Mouse (Mus musculus) heart, embryonic 14.5 days (tissue): ENCODE measurements around the gene Bap1. TPM values are rescaled to one million over a fixed set of nuclear protein-coding genes. Genes with fewer than 3 reads are reported as not detected.

ENCODE experiments used
- ATAC-seq: fragments of 200-750 bp; cut with Nextera tagmentation; 2 replicates; pipeline ENCODE4 v1.8.0; 2017; ENCODE audit warnings: low read depth, moderate TSS enrichment; ENCODE audit not compliant: insufficient number of reproducible peaks, insufficient read depth, low FRiP score
- H3K27ac ChIP-seq, 2 experiments: fragments of 200-500 bp in 1 of 2; fragments of 300-500 bp in 1 of 2; sonication (generic) in 1 of 2; replicated peaks in 1 of 2; 2 replicates each; pipeline ENCODE4 v1.5.1; 2012 to 2014; ENCODE audit warnings: low read depth in 2 of 2, low read length in 2 of 2, control low read depth in 1 of 2, mild to moderate bottlenecking in 1 of 2, mixed read lengths in 1 of 2; ENCODE audit not compliant: control insufficient read depth in 1 of 2, insufficient read depth in 1 of 2
- H3K27me3 ChIP-seq: fragments of 300-500 bp; sonication (generic); 2 replicates; pipeline ENCODE4 v1.6.1; 2014; ENCODE audit warnings: mild to moderate bottlenecking, low read length, control low read depth; ENCODE audit not compliant: control insufficient read depth, insufficient read depth
- H3K36me3 ChIP-seq: fragments of 300-500 bp; sonication (generic); 2 replicates; pipeline ENCODE4 v1.6.1; 2014; ENCODE audit warnings: mild to moderate bottlenecking, control low read depth, low read length, mixed read lengths; ENCODE audit not compliant: control insufficient read depth, insufficient read depth
- H3K4me1 ChIP-seq, 2 experiments: fragments of 200-500 bp in 1 of 2; fragments of 300-500 bp in 1 of 2; sonication (generic) in 1 of 2; 2 replicates each; pipeline ENCODE4 v1.6.1; 2012 to 2014; ENCODE audit warnings: low read length in 2 of 2, control low read depth in 1 of 2, mixed read lengths in 1 of 2; ENCODE audit not compliant: control insufficient read depth in 2 of 2, insufficient read depth in 2 of 2
- H3K4me2 ChIP-seq: fragments of 300-500 bp; sonication (generic); 2 replicates; pipeline ENCODE4 v1.6.1; 2014; ENCODE audit warnings: mild to moderate bottlenecking, low read length
- H3K4me3 ChIP-seq, 2 experiments: fragments of 200-500 bp in 1 of 2; fragments of 300-500 bp in 1 of 2; sonication (generic) in 1 of 2; 2 replicates each; pipeline ENCODE4 v1.5.1; 2012 to 2014; ENCODE audit warnings: low read length in 2 of 2, mild to moderate bottlenecking in 2 of 2, control low read depth in 1 of 2, low read depth in 1 of 2, moderate library complexity in 1 of 2; ENCODE audit not compliant: control insufficient read depth in 1 of 2, insufficient read depth in 1 of 2
- H3K9ac ChIP-seq: fragments of 300-500 bp; sonication (generic); 2 replicates; pipeline ENCODE4 v1.6.1; 2014; ENCODE audit warnings: mild to moderate bottlenecking, low read length
- H3K9me3 ChIP-seq: fragments of 300-500 bp; sonication (generic); 2 replicates; pipeline ENCODE4 v1.6.1; 2016; ENCODE audit warnings: low read length, control low read depth; ENCODE audit not compliant: control insufficient read depth
- WGBS: fragments of 180-500 bp; shearing (Covaris S2); extraction: QIAGEN DNeasy Blood & Tissue Kit; methylation state at CpG from one replicate; pipeline ENCODE4 v1.1.7; 2014; 5-methylcytosine and 5-hydroxymethylcytosine counted together
- polyA plus RNA-seq: library from polyadenylated mRNA; unstranded; fragments of >200 nt; fragmentation: Nextera tagmentation; extraction: Ambion mirVana; gene quantifications from 2 replicates; pipeline ENCODE4 v1.2.1, GENCODE M21; 2014

Gene Bap1
- polyA plus RNA-seq, result 47.6 TPM in 2 replicates

- H3K9ac ChIP-seq, result peak within 1 kb of the TSS; percentile 99
- peaks cover 6 to 22% of the 10 kb centered on the region in 2 experiments for H3K4me1 ChIP-seq
- H3K4me3 ChIP-seq, result peak within 1 kb of the TSS; percentile 65 to 98
- peak within 1 kb of the TSS; percentile 94 for H3K4me2 ChIP-seq
- peaks cover 34% of the 10 kb centered on the region for H3K36me3 ChIP-seq
- no peaks in the 10 kb centered on the region for H3K27me3 ChIP-seq
- peak; percentile 91 for ATAC-seq
- WGBS, result under 1% methylated on average over 74 of the region's 75 CpGs
- H3K9me3 ChIP-seq, result no peaks in the 10 kb centered on the region
- H3K27ac ChIP-seq, result peak within 1 kb of the TSS; percentile 94 to 95
These were observed at the start of gene Bap1, which contains the start of gene Phf7 for GRCm38 (mm10) chr14:31251084-31251604. Gene Bap1 (plus strand): TSS chr14:31251450. Gene Phf7 (minus strand): TSS chr14:31251317.

- 51% methylated on average over 4 of the region's 4 CpGs for WGBS
- no peak for ATAC-seq
- Histone ChIP-seq H3K4me2 (peak overlapping the region; percentile 93), H3K9ac (peak overlapping the region; percentile 89), H3K4me3 (peak overlapping the region; percentile 91 to 93), H3K9me3 (no peaks in the 10 kb centered on the region), H3K27ac (peak overlapping the region; percentile 96 to 97), H3K4me1 (peaks cover 13 to 35% of the 10 kb centered on the region in 2 experiments), H3K36me3 (peaks cover 52% of the 10 kb centered on the region), H3K27me3 (no peaks in the 10 kb centered on the region)
These were observed 46.4 kb upstream of the Bap1 start for GRCm38 (mm10) chr14:31204844-31205243.

- H3K9ac ChIP-seq, result peak overlapping the region; percentile 89
- H3K9me3 ChIP-seq, result no peaks in the 10 kb centered on the region
- 3% methylated on average over 8 of the region's 8 CpGs for WGBS
- peak overlapping the region; percentile 93 for H3K4me2 ChIP-seq
- peaks cover 52% of the 10 kb centered on the region for H3K36me3 ChIP-seq
- no peaks in the 10 kb centered on the region for H3K27me3 ChIP-seq
- peak overlapping the region; percentile 91 to 93 for H3K4me3 ChIP-seq
- peaks cover 13 to 31% of the 10 kb centered on the region in 2 experiments for H3K4me1 ChIP-seq
- peak overlapping the region; percentile 96 to 97 for H3K27ac ChIP-seq
- ATAC-seq, result no peak
These were observed 46.0 kb upstream of the Bap1 start for GRCm38 (mm10) chr14:31205244-31205561.

GRCm38 (mm10) chr14:31205562-31206467, 45.4 kb upstream of the Bap1 start:
- Histone ChIP-seq H3K27me3 (no peaks in the 10 kb centered on the region), H3K36me3 (peaks cover 52% of the 10 kb centered on the region), H3K27ac (peak overlapping the region; percentile 96 to 97), H3K4me2 (peak overlapping the region; percentile 93), H3K4me1 (peaks cover 13 to 28% of the 10 kb centered on the region in 2 experiments), H3K9ac (peak overlapping the region; percentile 89), H3K9me3 (no peaks in the 10 kb centered on the region), H3K4me3 (peak overlapping the region; percentile 91 to 93)
- ATAC-seq, result peak; percentile 8; the same call in 1 of the 2 replicates
- under 1% methylated on average over 39 of the region's 39 CpGs for WGBS

GRCm38 (mm10) chr14:31206472-31206981, 44.7 kb upstream of the Bap1 start:
- Histone ChIP-seq H3K9ac (peak overlapping the region; percentile 89), H3K27me3 (no peaks in the 10 kb centered on the region), H3K4me1 (peaks cover 15 to 34% of the 10 kb centered on the region in 2 experiments), H3K4me2 (peak overlapping the region; percentile 93), H3K27ac (peak overlapping the region; percentile 96 to 97), H3K36me3 (peaks cover 52% of the 10 kb centered on the region), H3K9me3 (no peaks in the 10 kb centered on the region), H3K4me3 (peak overlapping the region; percentile 91 to 93)
- WGBS, result under 1% methylated on average over 48 of the region's 48 CpGs
- ATAC-seq, result peak; percentile 18; the same call in 1 of the 2 replicates

GRCm38 (mm10) chr14:31207070-31207830, 44.0 kb upstream of the Bap1 start:
- Histone ChIP-seq H3K27ac (peak overlapping the region; percentile 28 to 96), H3K36me3 (peaks cover 52% of the 10 kb centered on the region), H3K27me3 (no peaks in the 10 kb centered on the region), H3K4me3 (peak overlapping the region; percentile 49 to 91), H3K9ac (peak overlapping the region; percentile 89), H3K4me1 (peaks cover 19 to 41% of the 10 kb centered on the region in 2 experiments), H3K9me3 (no peaks in the 10 kb centered on the region), H3K4me2 (peak overlapping the region; percentile 93)
- ATAC-seq, result no peak
- WGBS, result 72% methylated on average over 13 of the region's 13 CpGs

GRCm38 (mm10) chr14:31208084-31208483, 43.2 kb upstream of the Bap1 start, which contains the start of gene Tnnc1:
Gene Tnnc1 (plus strand): TSS chr14:31208312.
- no peaks in the 10 kb centered on the region for H3K27me3 ChIP-seq
- H3K36me3 ChIP-seq, result peaks cover 51% of the 10 kb centered on the region
- H3K4me1 ChIP-seq, result peaks cover 27 to 49% of the 10 kb centered on the region in 2 experiments
- peak within 1 kb of the TSS; percentile 89 for H3K9ac ChIP-seq
- H3K4me3 ChIP-seq, result peak within 1 kb of the TSS; percentile 83 to 91
- H3K27ac ChIP-seq, result peak within 1 kb of the TSS; percentile 99
- peak within 1 kb of the TSS; percentile 93 for H3K4me2 ChIP-seq
- H3K9me3 ChIP-seq, result no peaks in the 10 kb centered on the region
- peak; percentile 35 for ATAC-seq
- 46% methylated on average over 2 of the region's 2 CpGs for WGBS
